Mouse (Mus musculus): ENCODE measurements around the gene Gm47955. TPM values are rescaled to one million over a fixed set of nuclear protein-coding genes. Genes with fewer than 3 reads are reported as not detected.
"Not testable (repeated sequence)": the region's sequence is repeated elsewhere in the genome, so short reads cannot be mapped to it uniquely, and the experiment has no call there.

Gm47955 gene
- polyA plus RNA-seq, 1 experiment: not detected

- Histone ChIP-seq H3K36me3 (ENCODE audit: control insufficient read depth, insufficient read depth, low read length) (no peaks in the 10 kb centered on the region), H3K4me3 (ENCODE audit: insufficient read depth, low read depth, low read length) (no peak overlapping the region), H3K27ac (ENCODE audit: insufficient read depth, low read depth, low read length) (no peak overlapping the region), H3K27me3 (replicated peaks; ENCODE audit: control insufficient read depth, insufficient read depth, low read length) (no peaks in the 10 kb centered on the region), H3K4me1 (ENCODE audit: control insufficient read depth, insufficient read depth, low read length) (no peaks in the 10 kb centered on the region)
- no peak for DNase-seq
- no peak for TF ChIP-seq CTCF (conservative IDR thresholded peaks at IDR 0.05; ENCODE audit: insufficient read depth, insufficient read length, low read depth, low read length)
- no peak for TF ChIP-seq POLR2A (IDR thresholded peaks at IDR 0.05; ENCODE audit: low read depth, low read length)
Observed at GRCm38 (mm10) chr1:82977840-82978239, 17.8 kb downstream of the Gm47955 start.

- Histone ChIP-seq H3K4me1 (ENCODE audit: control insufficient read depth, insufficient read depth, low read length) (peaks cover 12% of the 10 kb centered on the region), H3K27me3 (replicated peaks; ENCODE audit: control insufficient read depth, insufficient read depth, low read length) (no peaks in the 10 kb centered on the region), H3K36me3 (ENCODE audit: control insufficient read depth, insufficient read depth, low read length) (no peaks in the 10 kb centered on the region), H3K4me3 (ENCODE audit: insufficient read depth, low read depth, low read length) (no peak overlapping the region), H3K27ac (ENCODE audit: insufficient read depth, low read depth, low read length) (no peak overlapping the region)
- WGBS: 89% methylated on average over 6 of the region's 6 CpGs
- TF ChIP-seq POLR2A (IDR thresholded peaks at IDR 0.05; ENCODE audit: low read depth, low read length) (no peak), CTCF (conservative IDR thresholded peaks at IDR 0.05; ENCODE audit: insufficient read depth, insufficient read length, low read depth, low read length) (no peak)
- no peak for DNase-seq
Observed at GRCm38 (mm10) chr1:82986738-82987137, 26.7 kb downstream of the Gm47955 start.

- Histone ChIP-seq H3K27me3 (replicated peaks; ENCODE audit: control insufficient read depth, insufficient read depth, low read length) (no peaks in the 10 kb centered on the region), H3K4me1 (ENCODE audit: control insufficient read depth, insufficient read depth, low read length) (peaks cover 20% of the 10 kb centered on the region), H3K36me3 (ENCODE audit: control insufficient read depth, insufficient read depth, low read length) (no peaks in the 10 kb centered on the region), H3K4me3 (ENCODE audit: insufficient read depth, low read depth, low read length) (no peak overlapping the region), H3K27ac (ENCODE audit: insufficient read depth, low read depth, low read length) (no peak overlapping the region)
- 28% methylated on average over 4 of the region's 4 CpGs for WGBS
- TF ChIP-seq POLR2A (IDR thresholded peaks at IDR 0.05; ENCODE audit: low read depth, low read length) (no peak), CTCF (conservative IDR thresholded peaks at IDR 0.05; ENCODE audit: insufficient read depth, insufficient read length, low read depth, low read length) (peak; percentile 44)
- peak; percentile 81 for DNase-seq
Observed at GRCm38 (mm10) chr1:82987530-82988198, 27.6 kb downstream of the Gm47955 start.

GRCm38 (mm10) chr1:82991062-82991461 is 31.0 kb downstream of the Gm47955 start:
- WGBS: 43% methylated on average over 4 of the region's 4 CpGs
- H3K27me3 ChIP-seq (replicated peaks; ENCODE audit: control insufficient read depth, insufficient read depth, low read length): no peaks in the 10 kb centered on the region
- peak; percentile 76 for DNase-seq
- H3K27ac ChIP-seq (ENCODE audit: insufficient read depth, low read depth, low read length): peak overlapping the region; percentile 86
- H3K4me3 ChIP-seq (ENCODE audit: insufficient read depth, low read depth, low read length): no peak overlapping the region
- H3K4me1 ChIP-seq (ENCODE audit: control insufficient read depth, insufficient read depth, low read length): peaks cover 22% of the 10 kb centered on the region
- TF ChIP-seq CTCF (conservative IDR thresholded peaks at IDR 0.05; ENCODE audit: insufficient read depth, insufficient read length, low read depth, low read length) (no peak), POLR2A (IDR thresholded peaks at IDR 0.05; ENCODE audit: low read depth, low read length) (no peak)
- no peaks in the 10 kb centered on the region for H3K36me3 ChIP-seq (ENCODE audit: control insufficient read depth, insufficient read depth, low read length)

- DNase-seq: no peak
- Histone ChIP-seq H3K36me3 (ENCODE audit: control insufficient read depth, insufficient read depth, low read length) (no peaks in the 10 kb centered on the region), H3K4me3 (ENCODE audit: insufficient read depth, low read depth, low read length) (no peak overlapping the region), H3K4me1 (ENCODE audit: control insufficient read depth, insufficient read depth, low read length) (peaks cover 22% of the 10 kb centered on the region), H3K27me3 (replicated peaks; ENCODE audit: control insufficient read depth, insufficient read depth, low read length) (no peaks in the 10 kb centered on the region), H3K27ac (ENCODE audit: insufficient read depth, low read depth, low read length) (peak overlapping the region; percentile 90)
- WGBS: 63% methylated on average over 3 of the region's 3 CpGs
- TF ChIP-seq CTCF (conservative IDR thresholded peaks at IDR 0.05; ENCODE audit: insufficient read depth, insufficient read length, low read depth, low read length) (no peak), POLR2A (IDR thresholded peaks at IDR 0.05; ENCODE audit: low read depth, low read length) (no peak)
Observed at GRCm38 (mm10) chr1:82991596-82991995, 31.5 kb downstream of the Gm47955 start.

- Histone ChIP-seq H3K4me3 (ENCODE audit: insufficient read depth, low read depth, low read length) (no peak overlapping the region), H3K4me1 (ENCODE audit: control insufficient read depth, insufficient read depth, low read length) (peaks cover 22% of the 10 kb centered on the region), H3K27me3 (replicated peaks; ENCODE audit: control insufficient read depth, insufficient read depth, low read length) (no peaks in the 10 kb centered on the region), H3K27ac (ENCODE audit: insufficient read depth, low read depth, low read length) (peak overlapping the region; percentile 90), H3K36me3 (ENCODE audit: control insufficient read depth, insufficient read depth, low read length) (no peaks in the 10 kb centered on the region)
- peak; percentile 90 for DNase-seq
- WGBS: 41% methylated on average over 6 of the region's 6 CpGs
- TF ChIP-seq POLR2A (IDR thresholded peaks at IDR 0.05; ENCODE audit: low read depth, low read length): no peak
- TF ChIP-seq CTCF (conservative IDR thresholded peaks at IDR 0.05; ENCODE audit: insufficient read depth, insufficient read length, low read depth, low read length): no peak
Observed at GRCm38 (mm10) chr1:82992093-82992492, 32.0 kb downstream of the Gm47955 start.

GRCm38 (mm10) chr1:82993947-82994346 is 33.9 kb downstream of the Gm47955 start:
- Histone ChIP-seq H3K27ac (ENCODE audit: insufficient read depth, low read depth, low read length) (no peak overlapping the region), H3K36me3 (ENCODE audit: control insufficient read depth, insufficient read depth, low read length) (no peaks in the 10 kb centered on the region), H3K4me3 (ENCODE audit: insufficient read depth, low read depth, low read length) (no peak overlapping the region), H3K27me3 (replicated peaks; ENCODE audit: control insufficient read depth, insufficient read depth, low read length) (no peaks in the 10 kb centered on the region), H3K4me1 (ENCODE audit: control insufficient read depth, insufficient read depth, low read length) (peaks cover 22% of the 10 kb centered on the region)
- WGBS: 91% methylated on average over 3 of the region's 3 CpGs
- no peak for DNase-seq
- TF ChIP-seq CTCF (conservative IDR thresholded peaks at IDR 0.05; ENCODE audit: insufficient read depth, insufficient read length, low read depth, low read length) (no peak), POLR2A (IDR thresholded peaks at IDR 0.05; ENCODE audit: low read depth, low read length) (no peak)

- WGBS: 95% methylated on average over 9 of the region's 9 CpGs
- not testable (repeated sequence) for DNase-seq; H3K27me3 ChIP-seq (replicated peaks; ENCODE audit: control insufficient read depth, insufficient read depth, low read length); H3K27ac ChIP-seq (ENCODE audit: insufficient read depth, low read depth, low read length); H3K4me3 ChIP-seq (ENCODE audit: insufficient read depth, low read depth, low read length); H3K4me1 ChIP-seq (ENCODE audit: control insufficient read depth, insufficient read depth, low read length); H3K36me3 ChIP-seq (ENCODE audit: control insufficient read depth, insufficient read depth, low read length)
Observed at GRCm38 (mm10) chr1:83000306-83000705, 40.2 kb downstream of the Gm47955 start, which contains the start of gene Gm47959. TSS of gene Gm47959 (plus strand) at chr1:83000548.
